Comparison of ENCODE assay signal across 24 mouse cellular contexts in the genomic region with DNA sequence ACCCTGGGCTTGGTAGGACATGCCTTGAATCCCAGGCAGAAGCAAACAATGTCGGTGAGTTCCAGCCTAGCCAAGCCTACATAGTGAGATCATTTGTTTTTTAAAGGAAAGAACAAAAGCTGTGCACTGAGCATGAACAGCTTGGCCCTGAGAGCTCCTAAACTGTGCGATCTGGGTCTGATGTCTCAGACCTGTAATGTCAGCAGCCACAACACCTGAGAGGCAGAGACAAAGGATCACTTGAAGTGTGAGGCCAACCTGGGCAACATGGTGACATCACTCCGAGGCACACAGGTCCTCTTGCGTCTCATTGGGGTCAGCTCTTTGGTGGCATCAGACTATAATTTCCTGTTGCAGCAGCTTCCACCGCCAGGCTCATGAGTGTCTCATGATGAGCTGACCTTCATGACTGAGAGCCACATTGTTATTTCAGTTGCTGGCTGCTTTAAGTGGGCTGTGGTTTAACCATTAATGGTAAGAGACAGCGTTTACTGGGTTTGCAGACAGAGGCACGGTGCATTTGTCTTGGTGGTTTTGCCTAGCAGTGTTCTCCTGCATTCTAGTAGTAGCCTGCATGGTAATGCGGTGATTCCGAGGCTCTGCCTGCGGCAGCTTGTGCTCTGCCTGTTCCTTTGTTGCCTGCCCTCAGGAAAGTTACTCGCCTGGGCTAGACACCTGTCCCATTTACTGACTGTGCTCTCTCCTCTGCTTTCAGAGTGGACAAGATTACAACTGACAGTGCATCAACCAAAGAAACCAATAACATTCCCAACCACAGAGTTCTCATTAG.
DNase-seq lines count a peak whose midpoint lies in the region; ATAC-seq and TF ChIP-seq lines count a peak whose summit lies in the region.
"Had no signal": no experiment of that assay in that cellular context is flagged by ENCODE, and none has a peak within 500 bp of the region (broad histone marks: within the 10 kb centered on the region; RNA-seq: fewer than 3 reads in every experiment).

No protein-coding gene starts in this region.

- no peak for DNase-seq in heart, postnatal 25 days (ENCODE audit: low spot score)
- no peak for DNase-seq in layer of hippocampus, adult 2 months (ENCODE audit: low spot score in 2 of 2)
- no peak for DNase-seq in layer of hippocampus, postnatal 14 days (ENCODE audit: low spot score in 2 of 2)
- DNase-seq in Patski (ENCODE audit: low read depth, low spot score) = peak; percentile 67
- DNase-seq in natural killer cell, adult 2 months (ENCODE audit: low spot score in 2 of 2) = no peak
- DNase-seq: adrenal gland, adult 2 months; B cell, adult 2 months; cerebellum, adult 11 months; cerebellum, adult 9-11 months; gastrocnemius, adult 2 months; kidney, adult 2 months; kidney, postnatal 10 days; layer of hippocampus, postnatal 36 days; lung, embryonic 14.5 days; thymus, adult 18-20 months; thymus, postnatal 4 days had no signal

- in situ Hi-C loops in Patski (cut with MboI; ENCODE audit: low pct_unique_long_range_greater_than_20kb) = no loop called here

- H3K4me3 ChIP-seq in heart, embryonic 11.5 days (ENCODE audit: low read depth, low read length) = no peak overlapping the region
- H3K4me3 ChIP-seq in layer of hippocampus, adult 2 months = no peak overlapping the region
- H3K4me3 ChIP-seq: embryonic facial prominence, embryonic 15.5 days; gastrocnemius, adult 2 months; hindbrain, embryonic 15.5 days; limb, embryonic 15.5 days had no signal

- peaks cover 20% of the 10 kb centered on the region for H3K4me1 ChIP-seq in heart, embryonic 11.5 days (ENCODE audit: control insufficient read depth, insufficient read depth, low read length)
- H3K4me1 ChIP-seq: hindbrain, embryonic 15.5 days had no signal

- CTCF ChIA-PET in Patski (lab: Charles Lee) = interaction anchor here (0.9 to 1.9 kb wide), 9 partner anchors 9 to 71 kb away, joined by 3 to 6 read pairs (median 3); no protein-coding TSS in a partner anchor

- peaks cover 6% of the 10 kb centered on the region; the same call in 1 of the 2 replicates for H3K36me3 ChIP-seq in heart, embryonic 11.5 days (ENCODE audit: control insufficient read depth, insufficient read depth, low read length)

- TF ChIP-seq CTCF in layer of hippocampus, adult 2 months (conservative IDR thresholded peaks at IDR 0.05) = no peak
- no peak for TF ChIP-seq CTCF in Patski (IDR thresholded peaks at IDR 0.05)

- intact Hi-C loops in heart, postnatal 25 days (cut with DNase I) = no loop called here

- no peak overlapping the region for H3K9ac ChIP-seq in heart, embryonic 11.5 days (ENCODE audit: low read depth, low read length)
- H3K9ac ChIP-seq: embryonic facial prominence, embryonic 15.5 days; hindbrain, embryonic 15.5 days; limb, embryonic 15.5 days; liver, embryonic 14.5 days; lung, embryonic 14.5 days had no signal

- 74% methylated on average over 11 of the region's 11 CpGs for WGBS in heart, embryonic 11.5 days (ENCODE audit: insufficient replicate concordance)

- H3K4me2 ChIP-seq in heart, embryonic 11.5 days = no peak overlapping the region
- H3K4me2 ChIP-seq: embryonic facial prominence, embryonic 15.5 days; hindbrain, embryonic 15.5 days; limb, embryonic 15.5 days; lung, embryonic 14.5 days; midbrain, embryonic 11.5 days had no signal

- POLR2A ChIA-PET in Patski (lab: Charles Lee) = interaction anchor here (0.7 kb wide), 1 partner anchor 9 kb away, joined by 3 read pairs; no protein-coding TSS in a partner anchor

- H3K27me3 ChIP-seq in heart, embryonic 11.5 days (ENCODE audit: control insufficient read depth, insufficient read depth, low read length) = no peaks in the 10 kb centered on the region
- no peaks in the 10 kb centered on the region for H3K27me3 ChIP-seq in Patski
- H3K27me3 ChIP-seq: embryonic facial prominence, embryonic 15.5 days; hindbrain, embryonic 15.5 days; limb, embryonic 15.5 days had no signal

- ATAC-seq in heart, embryonic 11.5 days (replicated peaks; ENCODE audit: insufficient number of reproducible peaks, low FRiP score, low TSS enrichment) = no peak
- ATAC-seq in Patski = peak; percentile 88
- ATAC-seq in activated CD4-positive, CD25-positive, alpha-beta regulatory T cell, adult 4 months = no peak
- ATAC-seq: forebrain, embryonic 14.5 days had no signal

- 0 out of 2 replicates have a peak overlapping the region, but pooled peaks have one; percentile 2 for H3K27ac ChIP-seq in heart, embryonic 11.5 days (ENCODE audit: low read depth, low read length)
- peak overlapping the region; percentile 61 for H3K27ac ChIP-seq in layer of hippocampus, adult 2 months
- H3K27ac ChIP-seq: embryonic facial prominence, embryonic 15.5 days; gastrocnemius, adult 2 months; hindbrain, embryonic 15.5 days; limb, embryonic 15.5 days; liver, embryonic 14.5 days had no signal

- H3K9me3 ChIP-seq in heart, embryonic 11.5 days (replicated peaks; ENCODE audit: control insufficient read depth, low read length) = no peaks in the 10 kb centered on the region
- H3K9me3 ChIP-seq: embryonic facial prominence, embryonic 15.5 days; hindbrain, embryonic 15.5 days; limb, embryonic 15.5 days had no signal
